Mouse (Mus musculus) embryonic fibroblast, embryonic 13.5 days (primary cell): Measurements from ENCODE around the gene Fstl1.
A peak's percentile ranks its signal among the peaks of the same experiment; 100 is the strongest.

Experiments used
- CTCF ChIP-seq: IDR thresholded peaks from 2 replicates; pipeline ENCODE4 v1.5.1; 2011; ENCODE audit warnings: mild to moderate bottlenecking, control low read depth, low read length, moderate library complexity, borderline replicate concordance; ENCODE audit not compliant: insufficient read depth
- POLR2A ChIP-seq: IDR thresholded peaks from 2 replicates; pipeline ENCODE4 v1.6.1; 2011; ENCODE audit warnings: low read depth, mild to moderate bottlenecking, control low read depth, low read length, moderate library complexity

DNA sequence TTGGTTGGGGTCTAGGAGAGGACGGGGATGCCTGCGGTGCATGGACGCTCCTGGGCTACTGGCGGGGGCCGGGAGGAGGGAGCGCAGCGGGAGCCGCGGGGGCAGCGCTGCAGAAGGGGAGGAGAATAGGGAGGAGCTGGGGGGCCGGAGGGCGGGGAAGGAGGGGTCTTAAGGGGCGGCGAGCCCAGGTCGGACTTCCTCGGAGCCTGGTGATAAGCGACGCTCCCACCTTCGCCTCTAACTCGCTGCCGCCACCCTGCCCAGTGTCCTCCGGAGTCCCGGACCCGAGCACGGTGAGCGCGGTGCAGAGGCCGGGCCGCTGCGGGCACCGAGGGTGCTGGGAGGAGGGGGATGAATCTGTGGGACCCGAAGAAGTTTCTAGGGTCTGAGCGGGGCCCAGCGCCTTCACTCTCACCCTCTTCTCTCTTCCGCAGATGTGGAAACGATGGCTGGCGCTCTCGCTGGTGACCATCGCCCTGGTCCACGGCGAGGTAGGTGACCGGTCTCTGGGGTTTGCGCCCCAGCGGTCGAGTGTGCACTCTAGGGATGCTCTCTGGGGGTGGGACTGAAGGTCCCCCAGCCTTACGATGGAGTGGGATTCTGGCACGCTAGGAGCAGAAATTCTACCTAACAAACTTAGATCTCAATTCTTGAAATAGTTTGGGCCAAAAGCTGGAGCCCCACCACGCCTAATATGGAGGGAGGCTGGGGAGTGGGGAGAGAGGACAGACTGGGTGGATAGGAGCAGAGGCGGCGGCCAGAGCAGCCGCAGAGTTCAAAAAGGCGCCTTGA, at the start of gene Fstl1:
- no peak for TF ChIP-seq CTCF
- TF ChIP-seq POLR2A, result peak; percentile 97
